Mouse (Mus musculus): Measurements from ENCODE around the gene Mecom. TPM values are rescaled to one million over a fixed set of nuclear protein-coding genes. Genes with fewer than 3 reads are reported as not detected.

Mecom gene
- polyA plus RNA-seq, 1 experiment from 2014 or later = 13.7 TPM

DNA sequence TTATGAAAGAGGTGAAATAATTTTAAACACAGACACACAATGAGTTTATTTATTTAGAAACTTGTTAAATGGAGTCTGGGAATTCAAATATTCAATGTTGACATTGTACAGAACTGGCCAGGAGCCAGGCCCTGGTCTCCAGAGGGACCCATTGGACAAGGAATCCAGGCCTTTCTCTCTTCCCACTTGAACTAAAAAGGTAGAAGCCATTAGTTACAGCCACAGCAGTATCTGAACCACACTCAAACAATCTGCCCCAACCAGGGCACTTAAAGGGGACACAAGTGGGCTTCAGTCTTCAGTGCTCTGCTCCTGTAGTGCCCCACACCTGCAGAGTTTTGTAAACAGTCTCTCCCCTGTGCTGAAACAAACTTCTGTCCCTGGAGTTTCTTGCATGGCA is 44.0 kb downstream of the Mecom start:
- Histone ChIP-seq H3K4me3 (replicated peaks; ENCODE audit: low read length) (no peak overlapping the region), H3K9ac (no peak overlapping the region), H3K4me1 (replicated peaks; ENCODE audit: control insufficient read depth, insufficient read depth, low read length) (peaks cover 4% of the 10 kb centered on the region; the same call in 1 of the 2 replicates), H3K4me2 (replicated peaks) (no peak overlapping the region), H3K9me3 (ENCODE audit: control insufficient read depth, low read length) (no peaks in the 10 kb centered on the region), H3K27me3 (ENCODE audit: control insufficient read depth, insufficient read depth, low read length) (peaks cover 34% of the 10 kb centered on the region), H3K27ac (no peak overlapping the region), H3K36me3 (replicated peaks; ENCODE audit: control insufficient read depth, insufficient read depth) (no peaks in the 10 kb centered on the region)
- DNase-seq (ENCODE audit: low spot score) (no peak), ATAC-seq (ENCODE audit: low FRiP score) (no peak)

DNA sequence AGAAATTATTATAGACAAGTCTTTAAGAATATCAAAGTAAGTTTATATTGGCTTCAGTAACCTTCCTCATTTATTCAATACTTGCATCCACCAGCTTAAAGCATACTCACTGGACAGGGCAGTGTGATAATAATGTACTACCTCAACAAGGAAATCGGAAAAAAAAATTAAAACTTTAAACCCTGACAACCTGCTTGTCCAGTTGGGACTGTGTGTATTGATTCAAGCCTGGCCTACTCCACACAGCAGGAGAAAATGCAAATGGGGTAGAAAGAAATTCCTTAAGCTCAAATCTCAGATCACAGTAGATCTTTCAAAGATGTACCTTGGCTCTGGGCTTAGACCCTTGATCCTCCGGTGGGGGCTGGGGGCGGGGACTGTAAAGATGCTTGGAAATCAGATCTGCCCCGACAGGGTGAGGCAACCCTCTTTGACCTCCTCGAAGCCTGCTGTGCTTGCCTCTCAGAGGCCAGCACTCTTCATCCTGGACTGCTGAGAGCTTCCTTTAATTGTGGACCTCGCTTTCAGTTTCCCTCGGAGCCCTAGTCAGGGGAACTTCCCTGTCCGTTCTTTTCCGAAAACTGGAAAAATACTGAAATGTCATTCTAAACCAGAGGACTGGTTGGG is 49.5 kb downstream of the Mecom start:
- Histone ChIP-seq H3K4me3 (replicated peaks; ENCODE audit: low read length) (no peak overlapping the region), H3K27me3 (ENCODE audit: control insufficient read depth, insufficient read depth, low read length) (no peaks in the 10 kb centered on the region), H3K27ac (no peak overlapping the region), H3K9ac (no peak overlapping the region), H3K4me2 (replicated peaks) (no peak overlapping the region), H3K36me3 (replicated peaks; ENCODE audit: control insufficient read depth, insufficient read depth) (no peaks in the 10 kb centered on the region), H3K4me1 (replicated peaks; ENCODE audit: control insufficient read depth, insufficient read depth, low read length) (no peaks in the 10 kb centered on the region), H3K9me3 (ENCODE audit: control insufficient read depth, low read length) (peaks cover 3% of the 10 kb centered on the region)
- WGBS = 26% methylated on average over 9 of the region's 9 CpGs
- ATAC-seq (ENCODE audit: low FRiP score) (no peak), DNase-seq (ENCODE audit: low spot score) (no peak)

DNA sequence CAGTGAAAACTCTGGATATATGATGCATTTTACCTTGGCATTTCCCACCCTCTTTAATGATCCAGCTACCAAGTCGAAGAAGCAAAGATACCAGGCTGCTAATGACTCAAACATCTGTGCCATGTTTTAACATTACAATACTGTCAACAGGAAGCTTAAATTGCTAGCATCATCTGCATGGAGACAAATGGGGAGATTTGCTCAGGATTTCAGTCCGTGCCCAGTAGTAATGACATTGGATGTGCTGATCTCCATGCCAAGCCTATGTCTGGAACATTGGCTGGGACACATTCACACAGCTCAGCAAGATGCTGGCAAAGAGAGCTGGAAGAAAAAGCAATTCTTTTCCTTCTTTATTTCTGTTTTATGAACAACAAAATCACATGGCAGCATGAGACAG is 53.4 kb downstream of the Mecom start:
- Histone ChIP-seq H3K9ac (no peak overlapping the region), H3K27ac (no peak overlapping the region), H3K27me3 (ENCODE audit: control insufficient read depth, insufficient read depth, low read length) (no peaks in the 10 kb centered on the region), H3K9me3 (ENCODE audit: control insufficient read depth, low read length) (peaks cover 12% of the 10 kb centered on the region), H3K4me1 (replicated peaks; ENCODE audit: control insufficient read depth, insufficient read depth, low read length) (no peaks in the 10 kb centered on the region), H3K4me2 (replicated peaks) (no peak overlapping the region), H3K4me3 (replicated peaks; ENCODE audit: low read length) (no peak overlapping the region), H3K36me3 (replicated peaks; ENCODE audit: control insufficient read depth, insufficient read depth) (no peaks in the 10 kb centered on the region)
- DNase-seq (ENCODE audit: low spot score) (no peak), ATAC-seq (ENCODE audit: low FRiP score) (no peak)
- 78% methylated on average over 2 of the region's 2 CpGs for WGBS

DNA sequence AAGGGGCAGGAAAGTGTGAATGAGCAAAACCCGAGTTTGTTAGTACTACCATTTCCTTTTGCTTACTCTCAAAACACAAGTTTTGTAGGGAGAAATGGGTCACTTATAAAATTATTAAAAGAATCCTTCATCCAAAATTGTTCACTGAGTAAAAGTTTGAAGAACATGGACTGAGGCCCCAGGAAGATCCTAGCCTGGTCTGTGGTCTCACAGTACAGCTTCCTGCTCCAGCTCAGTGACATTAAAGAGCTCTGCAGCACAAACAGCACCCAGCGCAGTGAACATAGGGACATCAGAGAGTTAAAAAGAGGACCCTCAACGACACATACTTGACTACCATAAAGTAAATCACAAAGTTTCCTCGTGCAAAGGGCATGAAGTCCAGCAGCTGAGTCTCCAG is 59.0 kb downstream of the Mecom start:
- Histone ChIP-seq H3K4me1 (replicated peaks; ENCODE audit: control insufficient read depth, insufficient read depth, low read length) (no peaks in the 10 kb centered on the region), H3K27me3 (ENCODE audit: control insufficient read depth, insufficient read depth, low read length) (no peaks in the 10 kb centered on the region), H3K9me3 (ENCODE audit: control insufficient read depth, low read length) (peaks cover 12% of the 10 kb centered on the region), H3K4me3 (replicated peaks; ENCODE audit: low read length) (no peak overlapping the region), H3K27ac (no peak overlapping the region), H3K9ac (no peak overlapping the region), H3K36me3 (replicated peaks; ENCODE audit: control insufficient read depth, insufficient read depth) (no peaks in the 10 kb centered on the region), H3K4me2 (replicated peaks) (no peak overlapping the region)
- DNase-seq (ENCODE audit: low spot score) = no peak
- WGBS = 70% methylated on average over 4 of the region's 4 CpGs
- no peak for ATAC-seq (ENCODE audit: low FRiP score)

DNA sequence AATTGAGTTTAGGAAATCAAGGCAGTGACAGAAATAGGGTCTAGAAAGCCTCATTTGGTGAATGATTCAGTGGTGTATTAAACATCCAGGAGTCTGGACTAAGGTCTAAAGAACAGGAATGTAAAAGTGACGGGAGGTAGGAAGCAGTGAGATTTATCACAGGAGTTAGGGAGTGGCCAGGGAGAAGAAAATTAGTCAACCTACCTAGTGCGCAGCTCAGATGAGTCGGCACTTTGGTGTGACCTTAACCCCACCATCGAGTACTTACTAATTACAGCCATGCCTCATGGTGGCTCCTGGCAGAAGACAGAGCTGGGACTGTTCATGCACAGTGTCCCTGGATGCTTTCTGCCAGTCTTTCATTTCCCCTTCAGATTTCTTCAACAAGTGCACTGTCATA is 61.4 kb downstream of the Mecom start:
- no peak overlapping the region for H3K27ac ChIP-seq
- H3K9me3 ChIP-seq (ENCODE audit: control insufficient read depth, low read length) = no peaks in the 10 kb centered on the region
- H3K36me3 ChIP-seq (replicated peaks; ENCODE audit: control insufficient read depth, insufficient read depth) = no peaks in the 10 kb centered on the region
- H3K4me2 ChIP-seq (replicated peaks) = no peak overlapping the region
- H3K4me3 ChIP-seq (replicated peaks; ENCODE audit: low read length) = no peak overlapping the region
- WGBS = 93% methylated on average over 4 of the region's 4 CpGs
- no peaks in the 10 kb centered on the region for H3K4me1 ChIP-seq (replicated peaks; ENCODE audit: control insufficient read depth, insufficient read depth, low read length)
- H3K27me3 ChIP-seq (ENCODE audit: control insufficient read depth, insufficient read depth, low read length) = no peaks in the 10 kb centered on the region
- DNase-seq (ENCODE audit: low spot score) = no peak
- ATAC-seq (ENCODE audit: low FRiP score) = no peak
- H3K9ac ChIP-seq = no peak overlapping the region

DNA sequence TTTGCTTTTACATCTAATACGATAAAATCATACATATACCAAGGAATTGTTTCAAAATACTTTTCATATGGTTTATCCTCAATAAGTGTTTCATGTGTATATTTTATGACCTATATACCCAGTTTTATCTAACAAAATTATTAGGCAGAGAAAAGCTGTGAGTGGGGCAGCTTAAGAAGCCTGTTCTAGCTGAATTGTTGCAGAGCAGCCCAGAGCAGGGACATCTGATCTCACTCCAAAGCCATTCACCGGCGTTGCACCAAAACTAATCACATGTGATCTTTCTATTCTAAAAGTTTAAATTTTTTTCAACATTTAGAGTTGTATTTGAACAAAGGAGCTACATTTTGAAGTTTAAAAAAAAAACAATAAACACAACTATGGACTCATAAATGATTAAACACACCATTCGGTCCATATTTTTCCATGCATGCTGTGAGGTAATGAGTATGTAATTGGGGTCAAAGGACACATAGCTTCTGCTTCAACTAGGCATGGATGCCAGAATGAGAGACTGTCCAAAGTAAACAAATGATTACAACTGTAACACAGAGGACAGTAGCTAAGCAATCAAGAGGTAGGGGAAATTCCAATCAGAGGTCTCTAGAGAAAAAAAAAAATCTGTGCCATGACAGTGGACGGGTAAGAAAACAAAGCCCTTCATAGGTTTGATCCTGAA is 64.7 kb downstream of the Mecom start:
- no peak for DNase-seq (ENCODE audit: low spot score)
- WGBS = 30% methylated on average over 5 of the region's 5 CpGs
- H3K36me3 ChIP-seq (replicated peaks; ENCODE audit: control insufficient read depth, insufficient read depth) = no peaks in the 10 kb centered on the region

DNA sequence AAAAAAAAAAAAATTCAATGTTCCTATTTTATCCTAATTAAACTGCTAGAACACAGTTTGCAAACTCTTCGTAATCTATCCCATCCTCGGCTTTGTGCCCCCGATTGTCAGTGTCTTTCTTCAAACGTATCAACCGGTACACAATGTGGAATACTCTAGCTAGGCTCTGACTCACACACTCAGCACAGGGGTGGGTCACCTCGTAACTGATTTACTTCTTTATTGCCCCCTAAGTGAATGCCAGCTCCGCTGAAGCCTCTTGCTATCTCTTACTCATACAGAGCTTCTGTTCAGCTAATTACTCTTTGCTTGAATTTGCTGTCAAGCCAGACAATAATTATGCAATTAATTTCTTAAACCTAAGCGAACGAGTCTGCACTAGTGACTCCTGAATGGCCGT is 66.1 kb downstream of the Mecom start:
- no peaks in the 10 kb centered on the region for H3K9me3 ChIP-seq (ENCODE audit: control insufficient read depth, low read length)
- ATAC-seq (ENCODE audit: low FRiP score) = no peak
- H3K9ac ChIP-seq = no peak overlapping the region
- H3K27me3 ChIP-seq (ENCODE audit: control insufficient read depth, insufficient read depth, low read length) = no peaks in the 10 kb centered on the region
- H3K4me2 ChIP-seq (replicated peaks) = no peak overlapping the region
- no peaks in the 10 kb centered on the region for H3K36me3 ChIP-seq (replicated peaks; ENCODE audit: control insufficient read depth, insufficient read depth)
- no peak for DNase-seq (ENCODE audit: low spot score)
- no peaks in the 10 kb centered on the region for H3K4me1 ChIP-seq (replicated peaks; ENCODE audit: control insufficient read depth, insufficient read depth, low read length)
- 57% methylated on average over 10 of the region's 10 CpGs for WGBS
- no peak overlapping the region for H3K4me3 ChIP-seq (replicated peaks; ENCODE audit: low read length)
- H3K27ac ChIP-seq = no peak overlapping the region

More for the DNA sequence above, 64.7 kb downstream of the Mecom start:
- Histone ChIP-seq H3K9ac (no peak overlapping the region), H3K9me3 (ENCODE audit: control insufficient read depth, low read length) (no peaks in the 10 kb centered on the region), H3K4me3 (replicated peaks; ENCODE audit: low read length) (no peak overlapping the region), H3K27ac (no peak overlapping the region), H3K27me3 (ENCODE audit: control insufficient read depth, insufficient read depth, low read length) (no peaks in the 10 kb centered on the region), H3K4me2 (replicated peaks) (no peak overlapping the region), H3K4me1 (replicated peaks; ENCODE audit: control insufficient read depth, insufficient read depth, low read length) (no peaks in the 10 kb centered on the region)
- ATAC-seq (ENCODE audit: low FRiP score) = no peak

DNA sequence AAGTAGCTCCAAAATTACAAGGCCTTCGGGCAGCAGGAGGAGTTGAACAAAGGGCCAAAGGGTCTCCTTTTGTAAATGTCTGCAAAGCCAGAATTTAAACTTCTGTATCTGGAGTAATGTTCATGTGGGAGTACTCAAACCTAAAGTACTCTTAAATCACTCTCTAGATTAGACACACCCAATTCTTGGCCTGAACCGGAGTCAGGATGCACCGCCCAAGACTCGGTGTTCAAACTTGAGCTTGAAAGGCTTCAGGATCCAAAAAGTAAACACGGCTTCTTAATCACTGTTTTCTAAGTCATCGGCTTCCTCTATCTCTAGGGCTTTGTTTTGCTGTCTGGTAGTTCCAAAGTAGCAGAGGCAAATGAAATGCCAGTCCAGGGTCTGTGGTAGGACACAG is 67.3 kb downstream of the Mecom start:
- no peaks in the 10 kb centered on the region for H3K27me3 ChIP-seq (ENCODE audit: control insufficient read depth, insufficient read depth, low read length)
- no peak for ATAC-seq (ENCODE audit: low FRiP score)
- H3K4me1 ChIP-seq (replicated peaks; ENCODE audit: control insufficient read depth, insufficient read depth, low read length) = no peaks in the 10 kb centered on the region
- 78% methylated on average over 6 of the region's 6 CpGs for WGBS
- no peak overlapping the region for H3K4me3 ChIP-seq (replicated peaks; ENCODE audit: low read length)
- H3K36me3 ChIP-seq (replicated peaks; ENCODE audit: control insufficient read depth, insufficient read depth) = no peaks in the 10 kb centered on the region
- H3K4me2 ChIP-seq (replicated peaks) = no peak overlapping the region
- H3K9ac ChIP-seq = no peak overlapping the region
- no peaks in the 10 kb centered on the region for H3K9me3 ChIP-seq (ENCODE audit: control insufficient read depth, low read length)
- DNase-seq (ENCODE audit: low spot score) = no peak
- no peak overlapping the region for H3K27ac ChIP-seq

DNA sequence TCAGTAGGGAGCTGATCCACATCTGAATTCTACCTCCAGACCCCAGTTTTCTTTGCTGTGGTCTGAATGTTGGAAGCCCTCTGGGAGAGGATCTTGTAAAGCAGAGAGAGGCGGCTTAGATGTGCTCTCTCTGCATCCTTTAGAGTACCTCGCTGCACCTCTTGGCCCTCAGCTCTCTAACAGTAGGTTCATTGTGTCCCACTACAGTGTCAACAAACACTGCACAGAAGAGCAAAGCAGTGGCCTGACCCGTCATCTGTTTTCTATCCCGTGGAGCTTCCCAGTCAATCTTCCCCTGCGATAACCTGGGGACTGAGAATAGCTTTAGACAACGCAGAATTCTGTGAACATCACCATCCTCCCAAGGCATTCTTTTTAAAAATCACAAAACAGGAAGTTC is 69.6 kb downstream of the Mecom start:
- Histone ChIP-seq H3K36me3 (replicated peaks; ENCODE audit: control insufficient read depth, insufficient read depth) (no peaks in the 10 kb centered on the region), H3K27ac (no peak overlapping the region), H3K9ac (no peak overlapping the region), H3K4me3 (replicated peaks; ENCODE audit: low read length) (no peak overlapping the region), H3K9me3 (ENCODE audit: control insufficient read depth, low read length) (no peaks in the 10 kb centered on the region), H3K4me1 (replicated peaks; ENCODE audit: control insufficient read depth, insufficient read depth, low read length) (no peaks in the 10 kb centered on the region), H3K4me2 (replicated peaks) (no peak overlapping the region), H3K27me3 (ENCODE audit: control insufficient read depth, insufficient read depth, low read length) (no peaks in the 10 kb centered on the region)
- DNase-seq (ENCODE audit: low spot score) = no peak
- no peak for ATAC-seq (ENCODE audit: low FRiP score)
- WGBS = 54% methylated on average over 6 of the region's 6 CpGs

DNA sequence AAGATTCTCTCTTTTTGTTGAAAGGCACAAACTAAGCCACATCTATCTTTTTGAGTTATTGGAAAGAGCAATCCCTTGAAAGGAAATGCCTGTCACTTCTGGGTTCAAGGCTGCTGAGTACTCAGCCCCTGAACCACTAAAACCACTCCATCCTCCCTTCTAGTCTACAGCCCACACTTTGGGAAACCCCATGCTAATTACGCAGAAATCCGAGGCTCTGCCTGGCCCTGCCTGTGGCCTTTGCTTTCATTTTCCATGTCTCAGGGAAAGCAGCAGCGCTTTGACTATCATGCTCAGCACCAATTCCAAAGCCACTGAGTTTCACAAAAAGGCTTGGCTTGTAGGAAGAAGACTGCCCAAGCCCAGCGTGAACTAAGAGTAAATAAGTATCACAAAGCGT is 70.8 kb downstream of the Mecom start:
- H3K4me3 ChIP-seq (replicated peaks; ENCODE audit: low read length) = no peak overlapping the region
- ATAC-seq (ENCODE audit: low FRiP score) (no peak), DNase-seq (ENCODE audit: low spot score) (no peak)
- H3K9ac ChIP-seq = no peak overlapping the region
- H3K27ac ChIP-seq = no peak overlapping the region
- 55% methylated on average over 5 of the region's 5 CpGs for WGBS
- no peaks in the 10 kb centered on the region for H3K4me1 ChIP-seq (replicated peaks; ENCODE audit: control insufficient read depth, insufficient read depth, low read length)
- H3K27me3 ChIP-seq (ENCODE audit: control insufficient read depth, insufficient read depth, low read length) = no peaks in the 10 kb centered on the region
- H3K4me2 ChIP-seq (replicated peaks) = no peak overlapping the region
- no peaks in the 10 kb centered on the region for H3K9me3 ChIP-seq (ENCODE audit: control insufficient read depth, low read length)
- H3K36me3 ChIP-seq (replicated peaks; ENCODE audit: control insufficient read depth, insufficient read depth) = no peaks in the 10 kb centered on the region

Data from hindbrain, embryonic 14.5 days (tissue).